Mouse (Mus musculus): ENCODE results near the gene Clmn. TPM values are rescaled to one million over a fixed set of nuclear protein-coding genes. Genes with fewer than 3 reads are reported as not detected.

The Clmn gene
- total and polyA plus RNA-seq, 2 experiments from 2014 or later, result 0.31 TPM

- H3K4me2 ChIP-seq (ENCODE audit: low read depth, low read length), result no peak overlapping the region
- no peaks in the 10 kb centered on the region for H3K4me1 ChIP-seq (ENCODE audit: control insufficient read depth, insufficient read depth)
- H3K27me3 ChIP-seq (ENCODE audit: control insufficient read depth, insufficient read depth, low read length), result no peaks in the 10 kb centered on the region
- TF ChIP-seq EP300 (IDR thresholded peaks at IDR 0.05; ENCODE audit: low read depth) (no peak), CTCF (IDR thresholded peaks at IDR 0.05; ENCODE audit: low read depth) (no peak)
- ATAC-seq (ENCODE audit: insufficient read depth, low read depth) (no peak), DNase-seq (ENCODE audit: low spot score) (no peak)
- H3K9me3 ChIP-seq (replicated peaks; ENCODE audit: control insufficient read depth, low read length), result no peaks in the 10 kb centered on the region
- 38% methylated on average over 3 of the region's 3 CpGs for WGBS
- no peak overlapping the region for H3K9ac ChIP-seq (replicated peaks; ENCODE audit: low read depth, low read length)
- no peak overlapping the region for H3K27ac ChIP-seq (ENCODE audit: low read depth)
- no peak overlapping the region for H3K4me3 ChIP-seq (ENCODE audit: low read depth, low read length)
- H3K36me3 ChIP-seq (replicated peaks; ENCODE audit: control insufficient read depth, insufficient read depth, low read length), result no peaks in the 10 kb centered on the region
These were observed 35.0 kb upstream of the Clmn start for GRCm38 (mm10) chr12:104899835-104900234.

GRCm38 (mm10) chr12:104899161-104899560 is 34.3 kb upstream of the Clmn start:
- WGBS, result 61% methylated on average over 11 of the region's 11 CpGs
- no peak for DNase-seq (ENCODE audit: low spot score)
- Histone ChIP-seq H3K4me1 (ENCODE audit: control insufficient read depth, insufficient read depth) (no peaks in the 10 kb centered on the region), H3K27ac (ENCODE audit: low read depth) (no peak overlapping the region), H3K36me3 (replicated peaks; ENCODE audit: control insufficient read depth, insufficient read depth, low read length) (no peaks in the 10 kb centered on the region), H3K4me3 (ENCODE audit: low read depth, low read length) (no peak overlapping the region), H3K4me2 (ENCODE audit: low read depth, low read length) (no peak overlapping the region), H3K9me3 (replicated peaks; ENCODE audit: control insufficient read depth, low read length) (no peaks in the 10 kb centered on the region), H3K9ac (replicated peaks; ENCODE audit: low read depth, low read length) (no peak overlapping the region), H3K27me3 (ENCODE audit: control insufficient read depth, insufficient read depth, low read length) (no peaks in the 10 kb centered on the region)
- no peak for ATAC-seq (ENCODE audit: insufficient read depth, low read depth)
- TF ChIP-seq EP300 (IDR thresholded peaks at IDR 0.05; ENCODE audit: low read depth) (no peak), CTCF (IDR thresholded peaks at IDR 0.05; ENCODE audit: low read depth) (no peak)

GRCm38 (mm10) chr12:104898718-104899117 is 33.8 kb upstream of the Clmn start:
- no peak for TF ChIP-seq EP300 (IDR thresholded peaks at IDR 0.05; ENCODE audit: low read depth)
- no peak for TF ChIP-seq CTCF (IDR thresholded peaks at IDR 0.05; ENCODE audit: low read depth)
- Histone ChIP-seq H3K4me1 (ENCODE audit: control insufficient read depth, insufficient read depth) (no peaks in the 10 kb centered on the region), H3K27ac (ENCODE audit: low read depth) (no peak overlapping the region), H3K4me2 (ENCODE audit: low read depth, low read length) (no peak overlapping the region), H3K27me3 (ENCODE audit: control insufficient read depth, insufficient read depth, low read length) (no peaks in the 10 kb centered on the region), H3K9me3 (replicated peaks; ENCODE audit: control insufficient read depth, low read length) (no peaks in the 10 kb centered on the region), H3K36me3 (replicated peaks; ENCODE audit: control insufficient read depth, insufficient read depth, low read length) (no peaks in the 10 kb centered on the region), H3K4me3 (ENCODE audit: low read depth, low read length) (no peak overlapping the region), H3K9ac (replicated peaks; ENCODE audit: low read depth, low read length) (no peak overlapping the region)
- WGBS, result 67% methylated on average over 9 of the region's 9 CpGs
- DNase-seq (ENCODE audit: low spot score) (no peak), ATAC-seq (ENCODE audit: insufficient read depth, low read depth) (no peak)

- no peak for ATAC-seq (ENCODE audit: insufficient read depth, low read depth)
- no peak overlapping the region for H3K4me2 ChIP-seq (ENCODE audit: low read depth, low read length)
- 58% methylated on average over 8 of the region's 8 CpGs for WGBS
These were observed 32.3 kb upstream of the Clmn start for GRCm38 (mm10) chr12:104897051-104897618.

GRCm38 (mm10) chr12:104896640-104897039 is 31.8 kb upstream of the Clmn start:
- Histone ChIP-seq H3K27me3 (ENCODE audit: control insufficient read depth, insufficient read depth, low read length) (no peaks in the 10 kb centered on the region), H3K4me1 (ENCODE audit: control insufficient read depth, insufficient read depth) (no peaks in the 10 kb centered on the region), H3K4me3 (ENCODE audit: low read depth, low read length) (no peak overlapping the region), H3K27ac (ENCODE audit: low read depth) (no peak overlapping the region), H3K36me3 (replicated peaks; ENCODE audit: control insufficient read depth, insufficient read depth, low read length) (no peaks in the 10 kb centered on the region), H3K4me2 (ENCODE audit: low read depth, low read length) (no peak overlapping the region), H3K9me3 (replicated peaks; ENCODE audit: control insufficient read depth, low read length) (no peaks in the 10 kb centered on the region), H3K9ac (replicated peaks; ENCODE audit: low read depth, low read length) (no peak overlapping the region)
- ATAC-seq (ENCODE audit: insufficient read depth, low read depth) (no peak), DNase-seq (ENCODE audit: low spot score) (no peak)
- 65% methylated on average over 16 of the region's 16 CpGs for WGBS
- TF ChIP-seq CTCF (IDR thresholded peaks at IDR 0.05; ENCODE audit: low read depth) (no peak), EP300 (IDR thresholded peaks at IDR 0.05; ENCODE audit: low read depth) (no peak)

More at GRCm38 (mm10) chr12:104897051-104897618, 32.3 kb upstream of the Clmn start:
- Histone ChIP-seq H3K4me1 (ENCODE audit: control insufficient read depth, insufficient read depth) (no peaks in the 10 kb centered on the region), H3K4me3 (ENCODE audit: low read depth, low read length) (no peak overlapping the region), H3K9me3 (replicated peaks; ENCODE audit: control insufficient read depth, low read length) (no peaks in the 10 kb centered on the region), H3K9ac (replicated peaks; ENCODE audit: low read depth, low read length) (no peak overlapping the region), H3K27ac (ENCODE audit: low read depth) (no peak overlapping the region), H3K27me3 (ENCODE audit: control insufficient read depth, insufficient read depth, low read length) (no peaks in the 10 kb centered on the region), H3K36me3 (replicated peaks; ENCODE audit: control insufficient read depth, insufficient read depth, low read length) (no peaks in the 10 kb centered on the region)
- no peak for TF ChIP-seq CTCF (IDR thresholded peaks at IDR 0.05; ENCODE audit: low read depth)
- no peak for TF ChIP-seq EP300 (IDR thresholded peaks at IDR 0.05; ENCODE audit: low read depth)
- no peak for DNase-seq (ENCODE audit: low spot score)

GRCm38 (mm10) chr12:104892245-104892644 is 27.4 kb upstream of the Clmn start:
- no peaks in the 10 kb centered on the region for H3K36me3 ChIP-seq (replicated peaks; ENCODE audit: control insufficient read depth, insufficient read depth, low read length)
- no peak overlapping the region for H3K4me3 ChIP-seq (ENCODE audit: low read depth, low read length)

More at GRCm38 (mm10) chr12:104892245-104892644, 27.4 kb upstream of the Clmn start:
- H3K9ac ChIP-seq (replicated peaks; ENCODE audit: low read depth, low read length), result no peak overlapping the region
- no peaks in the 10 kb centered on the region for H3K27me3 ChIP-seq (ENCODE audit: control insufficient read depth, insufficient read depth, low read length)
- 82% methylated on average over 3 of the region's 3 CpGs for WGBS
- ATAC-seq (ENCODE audit: insufficient read depth, low read depth) (no peak), DNase-seq (ENCODE audit: low spot score) (no peak)
- no peak overlapping the region for H3K27ac ChIP-seq (ENCODE audit: low read depth)
- no peak overlapping the region for H3K4me2 ChIP-seq (ENCODE audit: low read depth, low read length)
- no peaks in the 10 kb centered on the region for H3K9me3 ChIP-seq (replicated peaks; ENCODE audit: control insufficient read depth, low read length)
- no peak for TF ChIP-seq CTCF (IDR thresholded peaks at IDR 0.05; ENCODE audit: low read depth)
- TF ChIP-seq EP300 (IDR thresholded peaks at IDR 0.05; ENCODE audit: low read depth), result no peak
- H3K4me1 ChIP-seq (ENCODE audit: control insufficient read depth, insufficient read depth), result no peaks in the 10 kb centered on the region

Measured in heart, postnatal 0 days (tissue).